Mouse (Mus musculus) embryo, embryonic 11.5 days (tissue): ENCODE measurements around the gene Tas2r135.

Source experiments
- DNase-seq: peaks from one replicate; pipeline ENCODE4 v3.0.0-alpha.2; 2012; ENCODE audit warnings: low read depth, low spot score

The Tas2r135 gene

GRCm38 (mm10) chr6:42373669-42374430, 31.4 kb upstream of the Tas2r135 start:
- no peak for DNase-seq

- no peak for DNase-seq
Measured at GRCm38 (mm10) chr6:42374701-42375100, 30.5 kb upstream of the Tas2r135 start.

- no peak for DNase-seq
Measured at GRCm38 (mm10) chr6:42375131-42375530, 30.1 kb upstream of the Tas2r135 start.

- no peak for DNase-seq
Measured at GRCm38 (mm10) chr6:42376016-42376415, 29.2 kb upstream of the Tas2r135 start.

GRCm38 (mm10) chr6:42376504-42377019, 28.7 kb upstream of the Tas2r135 start:
- DNase-seq, result no peak

GRCm38 (mm10) chr6:42377280-42377679, 28.0 kb upstream of the Tas2r135 start:
- DNase-seq, result no peak

- no peak for DNase-seq
Measured at GRCm38 (mm10) chr6:42379551-42379950, 25.7 kb upstream of the Tas2r135 start.

- DNase-seq, result no peak
Measured at GRCm38 (mm10) chr6:42380416-42381144, 24.7 kb upstream of the Tas2r135 start.

- no peak for DNase-seq
Measured at GRCm38 (mm10) chr6:42381221-42381620, 24.0 kb upstream of the Tas2r135 start.

- no peak for DNase-seq
Measured at GRCm38 (mm10) chr6:42381916-42382381, 23.3 kb upstream of the Tas2r135 start.

GRCm38 (mm10) chr6:42383360-42383759, 21.9 kb upstream of the Tas2r135 start:
- no peak for DNase-seq

- DNase-seq, result no peak
Measured at GRCm38 (mm10) chr6:42385635-42386034, 19.6 kb upstream of the Tas2r135 start.

GRCm38 (mm10) chr6:42391796-42392330, 13.4 kb upstream of the Tas2r135 start:
- DNase-seq, result no peak

GRCm38 (mm10) chr6:42395960-42396809, 9.0 kb upstream of the Tas2r135 start:
- no peak for DNase-seq

- DNase-seq, result no peak
Measured at GRCm38 (mm10) chr6:42397041-42397657, 8.1 kb upstream of the Tas2r135 start.

- DNase-seq, result no peak
Measured at GRCm38 (mm10) chr6:42398285-42398684, 6.9 kb upstream of the Tas2r135 start.

- no peak for DNase-seq
Measured at GRCm38 (mm10) chr6:42398998-42399397, 6.2 kb upstream of the Tas2r135 start.

GRCm38 (mm10) chr6:42399938-42400337, 5.3 kb upstream of the Tas2r135 start, which contains the start of gene Tas2r143:
TSS of gene Tas2r143 (plus strand) at chr6:42400238.
- no peak for DNase-seq

- DNase-seq, result no peak
Measured at GRCm38 (mm10) chr6:42419443-42419842, 14.2 kb downstream of the Tas2r135 start.

GRCm38 (mm10) chr6:42421439-42421838, 16.2 kb downstream of the Tas2r135 start:
- DNase-seq, result no peak

GRCm38 (mm10) chr6:42424472-42424871, 19.2 kb downstream of the Tas2r135 start:
- DNase-seq, result no peak
